Mouse (Mus musculus) activated CD4-positive, CD25-positive, alpha-beta regulatory T cell, adult 4 months (primary cell): ENCODE measurements around the gene Asna1. TPM values are rescaled to one million over a fixed set of nuclear protein-coding genes. Genes with fewer than 3 reads are reported as not detected.
A peak's percentile ranks its signal among the peaks of the same experiment; 100 is the strongest.

Experiments
- ATAC-seq: one replicate; pipeline ENCODE4 v1.8.0; 2017
- polyA plus RNA-seq, 2 experiments: library from polyadenylated mRNA; unstranded; fragments of 100-300 nt; shearing (Covaris generic); gene quantifications; one replicate each; pipeline ENCODE4 v1.2.1; 2017

Asna1 gene
- polyA plus RNA-seq, 2 experiments from 2014 or later, result 55.6 to 98.1 TPM

- ATAC-seq, result no peak
Observed at GRCm38 (mm10) chr8:84987903-84988302, 37.2 kb downstream of the Asna1 start.

- ATAC-seq, result no peak
Observed at GRCm38 (mm10) chr8:84987388-84987787, 37.7 kb downstream of the Asna1 start.

- ATAC-seq, result no peak
Observed at GRCm38 (mm10) chr8:84986379-84986945, 38.6 kb downstream of the Asna1 start.

GRCm38 (mm10) chr8:84985684-84986378 lies 39.2 kb downstream of the Asna1 start:
- peak; percentile 60 for ATAC-seq

- ATAC-seq, result peak; percentile 1
Observed at GRCm38 (mm10) chr8:84985049-84985683, 39.9 kb downstream of the Asna1 start.

GRCm38 (mm10) chr8:84984294-84985048 lies 40.6 kb downstream of the Asna1 start:
- no peak for ATAC-seq

- ATAC-seq, result no peak
Observed at GRCm38 (mm10) chr8:84982499-84983011, 42.5 kb downstream of the Asna1 start.

- no peak for ATAC-seq
Observed at GRCm38 (mm10) chr8:84981644-84982498, 43.2 kb downstream of the Asna1 start.

- ATAC-seq, result no peak
Observed at GRCm38 (mm10) chr8:84980622-84981358, 44.3 kb downstream of the Asna1 start.

- peak; percentile 26 for ATAC-seq
Observed at GRCm38 (mm10) chr8:84979599-84980421, 45.3 kb downstream of the Asna1 start.

- peak; percentile 36 for ATAC-seq
Observed at GRCm38 (mm10) chr8:84978248-84978940, 46.7 kb downstream of the Asna1 start, which contains the start of gene Junb. Junb (minus strand) TSS chr8:84978718.

GRCm38 (mm10) chr8:84977435-84978247 lies 47.4 kb downstream of the Asna1 start:
- ATAC-seq, result peak; percentile 2

- ATAC-seq, result peak; percentile 0
Observed at GRCm38 (mm10) chr8:84976763-84977434, 48.2 kb downstream of the Asna1 start.

GRCm38 (mm10) chr8:84976031-84976762 lies 48.9 kb downstream of the Asna1 start:
- peak; percentile 46 for ATAC-seq

GRCm38 (mm10) chr8:84975434-84975833 lies 49.6 kb downstream of the Asna1 start:
- no peak for ATAC-seq

- ATAC-seq, result no peak
Observed at GRCm38 (mm10) chr8:84974543-84975142, 50.4 kb downstream of the Asna1 start.
